Mouse (Mus musculus): ENCODE results near the gene Zfp524.

Zfp524 gene

DNA sequence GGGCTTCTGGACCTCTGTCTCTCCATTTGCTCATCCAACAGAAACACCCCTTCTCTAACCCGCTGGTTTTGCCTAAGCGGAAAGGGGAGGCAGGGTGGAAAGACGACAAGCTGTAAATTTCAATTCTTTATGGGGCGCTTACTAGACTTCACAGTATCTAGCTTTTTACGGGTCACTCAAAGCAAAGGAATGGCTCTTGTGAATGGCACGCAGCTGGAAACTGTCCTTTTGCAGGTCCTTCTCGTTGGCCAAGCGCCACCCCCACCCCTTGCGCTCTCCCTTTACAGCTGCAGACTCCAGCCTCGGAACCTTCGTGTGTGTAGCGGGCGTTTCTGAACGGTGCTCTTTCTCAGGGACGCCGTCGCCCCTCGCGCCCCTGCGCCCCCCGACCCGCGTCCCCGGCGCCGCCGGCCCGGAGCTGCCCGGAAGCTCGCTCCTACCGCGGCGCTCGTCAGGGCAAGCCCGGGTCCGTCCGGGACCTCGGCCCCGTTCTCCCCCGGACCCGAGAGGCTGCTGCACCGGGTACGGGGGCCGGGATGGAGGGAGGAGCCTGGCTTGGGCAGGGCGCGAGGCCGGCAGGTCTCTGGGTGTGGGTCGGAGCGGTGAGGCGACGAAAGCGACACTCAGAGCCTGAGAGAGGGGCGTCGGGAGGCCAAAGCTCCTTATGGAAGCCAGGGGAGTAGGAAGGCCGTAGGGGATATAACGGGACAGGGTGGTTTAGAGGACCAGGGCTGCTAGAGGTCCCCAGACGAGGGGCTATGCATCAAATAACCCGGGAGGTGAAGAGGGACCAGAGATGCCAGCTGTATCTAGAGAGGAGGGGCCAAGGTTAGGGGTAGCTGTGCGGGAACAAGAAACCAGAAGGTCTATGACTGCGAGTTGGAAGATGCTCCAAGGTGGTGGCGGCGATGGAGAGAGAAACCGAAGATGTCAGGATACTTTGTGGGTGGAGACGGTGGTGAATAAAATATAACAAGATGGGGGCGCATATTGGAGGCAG lies 37.3 kb downstream of the Zfp524 start, which contains the start of gene Zfp580:
TSS of gene Zfp580 (plus strand) at position 346 of the 1,000 bp plus-strand sequence.
- in situ Hi-C loops (cut with MboI): loop anchor here (5.0 kb wide), 1 partner anchor 109 kb away; no protein-coding TSS in a partner anchor

DNA sequence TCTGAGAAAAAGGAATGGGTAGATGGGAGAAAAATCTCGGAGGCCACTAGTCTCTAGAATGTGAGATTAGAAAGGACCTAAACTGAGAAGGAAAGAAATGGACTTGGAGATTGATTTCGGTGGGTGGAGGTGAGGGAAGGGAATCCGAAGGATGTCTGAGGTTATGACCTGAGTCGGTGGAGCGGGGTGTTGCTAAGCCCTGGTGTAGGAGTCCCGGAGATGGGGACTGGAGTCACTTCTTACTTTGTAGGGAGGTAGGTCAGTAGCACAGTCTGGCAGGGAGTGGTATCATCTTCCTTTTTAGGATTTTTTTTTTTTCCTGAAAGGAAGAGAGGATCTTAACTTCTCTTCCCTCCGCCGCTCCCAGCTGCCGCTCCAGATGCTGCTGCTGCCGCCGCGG lies 38.2 kb downstream of the Zfp524 start:
- in situ Hi-C loops (cut with MboI): loop anchor here (5.0 kb wide), 1 partner anchor 110 kb away; no protein-coding TSS in a partner anchor

DNA sequence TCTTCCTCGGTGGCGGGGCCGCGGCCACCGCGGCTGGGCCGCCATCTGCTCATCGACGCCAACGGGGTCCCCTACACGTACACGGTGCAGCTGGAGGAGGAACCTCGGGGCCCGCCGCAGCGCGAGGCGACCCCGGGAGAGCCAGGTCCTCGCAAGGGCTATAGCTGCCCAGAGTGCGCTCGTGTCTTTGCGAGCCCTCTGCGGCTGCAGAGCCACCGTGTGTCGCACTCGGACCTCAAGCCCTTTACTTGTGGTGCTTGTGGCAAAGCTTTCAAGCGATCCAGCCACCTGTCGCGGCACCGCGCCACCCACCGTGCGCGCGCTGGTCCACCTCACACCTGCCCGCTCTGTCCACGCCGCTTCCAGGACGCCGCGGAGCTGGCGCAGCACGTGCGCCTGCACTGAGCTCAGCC lies 38.7 kb downstream of the Zfp524 start:
- in situ Hi-C loops (cut with MboI): loop anchor here (5.0 kb wide), 1 partner anchor 111 kb away; no protein-coding TSS in a partner anchor

DNA sequence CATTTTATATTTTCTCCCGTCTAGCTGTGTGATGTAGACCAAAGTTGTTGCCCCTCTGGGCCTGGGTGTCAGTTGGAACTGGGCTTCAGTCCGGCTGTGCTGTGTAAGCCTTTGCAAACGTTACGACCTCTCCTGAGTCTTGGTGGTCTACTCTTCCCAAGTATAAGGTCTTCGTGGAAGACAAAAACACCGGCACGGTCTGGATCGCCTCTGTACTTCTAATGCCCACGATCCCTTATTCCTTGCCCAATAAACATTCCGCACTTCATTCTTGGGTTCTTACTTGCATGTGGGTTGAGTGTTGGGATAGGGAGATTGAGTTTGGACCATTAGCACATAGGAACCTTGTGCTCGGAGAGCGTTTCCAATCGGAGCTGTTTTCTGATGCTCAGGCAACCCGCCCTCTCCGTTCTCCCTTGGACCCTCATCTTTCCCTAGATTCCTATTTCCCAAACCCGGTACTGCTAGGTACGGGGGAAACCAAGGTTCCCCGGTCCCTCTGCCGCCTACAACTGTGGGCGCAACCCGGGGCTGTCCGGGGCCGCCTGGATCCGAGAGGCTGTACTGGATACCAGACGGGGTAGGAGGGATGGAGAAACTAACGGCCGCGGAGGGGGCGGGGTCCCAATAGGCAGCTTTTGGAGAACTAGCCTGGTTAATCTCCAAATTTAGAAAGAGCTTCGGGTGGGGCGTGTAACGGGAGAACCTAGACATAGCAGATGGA lies 39.4 kb downstream of the Zfp524 start:
- in situ Hi-C loops (cut with MboI): loop anchor here (5.0 kb wide), 1 partner anchor 111 kb away; no protein-coding TSS in a partner anchor

DNA sequence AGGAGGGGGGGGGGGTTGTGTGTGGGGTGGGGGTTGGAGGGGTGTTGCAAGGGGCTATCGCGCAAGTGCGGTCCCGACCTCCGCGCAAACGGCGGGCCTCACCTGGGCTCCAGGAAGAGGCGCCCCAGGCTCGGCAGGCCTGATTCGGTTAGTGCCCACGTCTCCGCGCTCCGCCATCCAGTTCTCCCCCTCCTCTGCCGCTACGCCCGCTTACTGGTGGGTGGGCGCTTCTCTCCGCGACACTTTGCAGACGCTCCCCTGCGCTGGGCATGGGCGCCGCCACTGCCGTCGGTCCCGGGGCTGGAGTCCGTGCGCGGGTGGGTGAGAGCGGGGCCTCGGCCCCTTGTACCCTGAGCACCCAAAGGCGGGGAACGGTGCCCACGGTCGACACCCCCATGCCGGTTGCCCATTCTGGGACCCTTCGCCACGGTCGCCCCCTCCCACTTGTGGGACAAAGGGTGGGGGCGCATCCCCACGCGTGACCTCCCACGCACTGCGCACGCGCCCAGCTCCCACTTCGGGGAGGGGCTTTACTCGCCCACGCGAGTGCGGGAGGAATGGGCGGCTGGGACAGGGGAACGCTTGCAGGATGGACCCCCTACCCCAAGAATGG lies 42.5 kb downstream of the Zfp524 start:
- in situ Hi-C loops (cut with MboI): no loop called here

DNA sequence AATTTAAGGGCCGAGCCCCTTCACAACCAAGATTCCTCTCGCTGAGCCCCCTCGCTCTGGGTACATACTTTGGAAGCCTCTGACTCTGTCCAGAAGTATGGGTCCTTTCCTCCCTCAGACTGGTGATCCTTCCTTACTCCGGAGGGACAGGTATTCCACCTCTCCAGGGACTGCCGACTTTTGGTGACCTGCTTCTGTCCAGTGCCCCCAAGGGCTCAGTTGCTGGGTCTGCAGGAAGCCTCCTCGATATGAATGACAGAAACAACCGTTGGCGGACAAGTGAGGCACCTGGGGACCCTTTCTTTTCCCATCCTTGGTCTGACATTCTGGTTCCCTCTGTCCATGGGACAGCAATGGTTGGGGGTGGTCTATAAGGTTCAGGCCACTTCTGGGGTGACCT lies 43.2 kb downstream of the Zfp524 start:
- in situ Hi-C loops (cut with MboI): no loop called here

DNA sequence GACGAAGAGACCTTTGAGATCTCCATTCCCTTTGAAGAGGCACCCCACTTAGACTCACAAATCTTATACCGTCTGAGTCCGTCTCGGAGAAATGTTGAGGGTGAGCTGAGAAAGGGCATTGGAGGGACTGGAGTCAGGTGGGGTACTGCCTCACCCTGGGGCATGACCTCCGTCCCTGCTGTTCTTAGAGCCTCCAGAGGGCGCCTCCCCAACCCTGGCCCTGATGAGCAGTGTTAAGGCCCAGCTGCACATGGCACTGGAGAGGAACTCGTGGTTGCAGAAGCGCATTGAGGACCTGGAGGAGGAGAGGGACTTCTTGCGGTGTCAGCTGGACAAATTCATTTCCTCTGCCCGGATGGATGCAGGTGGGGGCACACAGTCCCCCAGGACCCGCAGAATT lies 43.6 kb downstream of the Zfp524 start:
- in situ Hi-C loops (cut with MboI): no loop called here

DNA sequence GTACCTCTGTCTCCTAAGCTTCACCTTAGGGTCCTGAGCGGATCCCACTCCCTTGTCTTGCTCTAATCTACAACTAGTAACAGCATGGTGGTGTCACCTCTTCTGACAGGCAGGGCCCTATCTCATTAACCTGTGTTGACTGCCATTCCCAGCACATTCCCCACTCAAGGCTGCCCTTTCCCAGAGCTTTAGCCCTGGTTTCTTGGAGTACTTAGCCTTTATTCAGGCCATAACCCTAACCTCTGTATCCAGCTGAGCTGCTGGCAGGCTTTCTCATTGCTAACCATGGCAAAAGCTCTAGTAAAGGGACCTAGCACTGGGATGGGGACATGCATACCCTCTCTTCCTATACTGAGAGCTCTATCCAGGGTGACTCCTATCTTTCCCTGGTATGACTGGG lies 44.4 kb downstream of the Zfp524 start:
- in situ Hi-C loops (cut with MboI): no loop called here

DNA sequence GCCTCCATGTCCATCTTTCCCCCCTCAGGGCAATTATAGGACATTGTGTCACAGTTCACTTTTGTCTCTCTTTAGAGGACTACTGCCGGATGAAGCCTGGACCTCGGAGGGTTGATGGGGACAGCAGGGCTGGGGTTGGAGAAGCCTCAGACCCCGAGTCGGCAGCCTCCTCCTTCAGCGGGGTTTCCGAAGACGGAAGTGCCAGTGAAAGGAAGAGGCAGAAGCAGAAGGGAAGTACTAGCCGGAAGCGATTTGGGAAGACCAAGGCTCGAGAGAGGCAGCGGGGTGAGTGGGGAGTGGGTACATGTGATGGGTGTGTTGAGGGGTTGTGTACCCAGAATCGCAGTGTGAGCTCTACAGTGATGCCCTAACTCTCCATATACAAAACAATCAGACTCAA lies 45.2 kb downstream of the Zfp524 start:
- in situ Hi-C loops (cut with MboI): no loop called here

DNA sequence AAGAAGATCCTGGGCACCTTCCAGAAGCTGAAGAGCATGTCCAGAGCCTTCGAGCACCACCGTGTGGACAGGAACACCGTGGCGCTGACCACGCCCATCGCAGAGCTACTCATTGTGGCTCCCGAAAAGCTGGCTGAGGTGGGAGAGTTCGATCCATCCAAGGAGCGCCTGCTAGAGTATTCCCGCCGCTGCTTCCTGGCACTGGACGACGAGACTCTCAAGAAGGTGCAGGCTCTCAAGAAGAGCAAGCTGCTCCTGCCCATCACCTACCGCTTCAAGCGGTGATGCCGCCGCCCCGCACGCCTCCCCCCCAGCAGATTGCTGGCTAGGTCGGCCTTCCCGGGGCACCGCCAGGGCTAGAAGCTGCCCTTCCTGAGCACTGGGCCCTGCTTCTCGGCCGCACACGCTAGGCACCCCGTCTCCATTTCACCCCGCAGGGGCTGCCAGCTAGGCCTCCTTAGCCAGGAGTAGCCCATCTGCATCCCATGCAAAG lies 46.1 kb downstream of the Zfp524 start:
- in situ Hi-C loops (cut with MboI): no loop called here

DNA sequence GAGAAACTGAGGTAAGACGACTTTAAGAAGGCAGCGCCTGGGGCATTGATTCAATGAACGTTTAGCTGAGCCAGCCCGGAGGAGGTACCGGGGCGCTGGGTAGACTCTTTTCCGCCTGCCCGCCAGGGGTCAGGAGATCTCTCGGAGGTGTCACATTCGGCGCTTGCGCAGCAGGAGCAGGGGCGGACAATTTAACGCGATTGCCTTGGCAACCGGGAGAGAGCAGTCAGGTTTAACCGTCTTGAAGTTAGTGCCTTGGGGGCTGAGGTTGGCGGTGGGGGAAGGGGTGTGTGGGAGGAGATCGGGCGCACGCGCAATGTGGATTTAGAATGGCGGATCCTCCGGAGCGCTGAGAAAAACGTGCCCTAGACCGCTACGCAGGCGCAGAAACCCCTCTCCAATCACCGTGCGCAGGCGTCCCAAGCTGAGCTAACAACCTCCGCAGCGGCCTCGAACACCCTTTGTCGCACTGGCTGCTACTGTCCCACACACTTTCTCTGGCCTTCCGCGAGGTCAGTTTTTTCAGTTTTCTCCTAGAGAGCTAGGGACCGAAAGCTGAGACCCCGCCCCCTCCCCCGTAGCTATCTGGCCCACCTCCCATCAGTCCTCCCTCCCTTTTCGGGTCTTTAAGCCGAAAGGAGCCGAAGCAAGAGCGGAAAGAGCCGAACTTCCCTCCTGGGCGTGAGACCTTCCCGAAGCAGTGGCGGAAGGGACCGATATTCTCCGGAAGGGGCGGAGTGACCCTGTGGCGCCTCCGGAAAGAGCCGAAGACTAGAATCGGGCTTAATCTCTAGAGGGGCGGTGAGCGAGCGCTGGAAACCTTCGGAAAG lies 46.9 kb downstream of the Zfp524 start:
- in situ Hi-C loops (cut with MboI): no loop called here

DNA sequence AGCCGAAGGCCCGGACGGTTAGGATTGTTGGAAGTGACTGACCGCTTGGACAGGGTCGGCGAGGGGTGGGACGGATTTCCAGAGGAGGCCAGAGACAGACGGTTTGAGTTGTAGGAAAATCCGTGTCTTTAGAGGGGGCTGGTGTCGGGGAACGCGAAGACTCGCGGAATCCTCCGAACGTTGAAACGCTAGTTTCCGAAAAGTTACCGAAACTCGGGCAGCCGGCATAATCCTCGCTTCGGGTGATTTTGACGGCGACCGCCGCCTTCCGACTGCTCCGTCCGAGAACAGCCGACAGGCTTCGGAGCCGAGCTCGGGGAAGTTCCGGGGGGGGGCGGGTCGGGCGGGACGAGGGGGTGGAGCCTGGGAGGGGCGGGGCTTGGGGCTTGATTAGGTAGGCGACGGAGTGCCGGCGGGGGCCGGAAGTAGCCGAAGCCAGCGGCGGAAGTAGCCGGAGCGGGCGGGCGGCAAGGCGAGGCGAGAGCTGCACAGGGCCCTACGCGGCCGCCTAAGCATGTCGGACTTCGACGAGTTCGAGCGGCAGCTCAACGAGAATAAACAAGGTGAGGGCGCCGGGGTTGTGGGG lies 47.7 kb downstream of the Zfp524 start, which contains the start of gene U2af2:
TSS of gene U2af2 (plus strand) at position 370 of the 586 bp plus-strand sequence.
- in situ Hi-C loops (cut with MboI): no loop called here

DNA sequence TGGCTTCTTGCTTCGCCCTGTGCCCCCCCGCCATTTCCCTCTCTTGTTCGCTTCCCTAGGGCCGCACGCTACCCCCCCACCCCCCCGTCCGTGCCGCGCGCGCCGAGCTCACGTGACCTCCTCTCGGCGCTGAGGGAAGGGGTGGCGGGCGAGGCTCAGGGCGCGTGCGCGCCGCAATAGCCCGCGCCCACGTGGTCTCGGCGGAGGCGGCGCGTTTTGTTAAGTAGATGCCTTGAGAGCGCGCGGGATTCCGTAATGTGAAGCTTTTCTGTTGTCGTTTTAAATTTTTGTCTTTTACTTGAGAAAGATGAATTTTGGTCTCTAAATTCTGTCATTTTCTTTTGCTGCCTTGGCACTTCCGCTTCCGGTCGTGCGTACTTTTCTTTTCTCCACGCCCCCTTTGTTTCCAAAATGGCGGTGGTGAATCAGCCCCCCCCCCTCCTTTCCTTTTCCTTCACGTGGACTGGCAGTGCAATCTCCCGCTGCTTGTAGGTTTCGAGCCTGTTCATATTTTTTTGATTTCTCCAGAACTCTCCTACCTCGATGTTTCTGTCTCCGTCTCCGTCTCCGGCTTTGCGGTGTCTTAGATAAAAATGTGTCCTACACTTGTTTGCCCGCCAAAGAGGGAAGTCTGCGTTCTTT lies 48.3 kb downstream of the Zfp524 start:
- in situ Hi-C loops (cut with MboI): no loop called here

DNA sequence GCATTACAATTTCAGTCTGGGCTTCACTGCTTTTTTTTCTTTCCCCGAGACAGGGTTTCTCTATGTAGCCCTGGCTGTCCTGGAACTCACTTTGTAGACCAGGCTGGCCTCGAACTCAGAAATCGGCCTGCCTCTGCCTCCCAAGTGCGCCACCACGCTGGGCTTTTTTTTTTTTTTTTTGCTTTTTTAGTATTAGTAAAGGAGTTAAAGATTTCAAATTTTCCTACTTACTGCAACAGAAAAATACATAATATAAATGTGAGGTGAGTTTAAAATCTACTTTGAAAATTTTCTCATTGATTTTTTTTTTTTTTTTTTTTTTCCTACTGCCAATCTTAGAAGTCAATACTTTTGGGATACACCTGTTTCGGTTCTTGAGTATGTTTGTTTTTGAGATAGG lies 50.7 kb downstream of the Zfp524 start:
- in situ Hi-C loops (cut with MboI): no loop called here
